Mouse (Mus musculus): ENCODE measurements around the gene Mrpl55.

- no peak for TF ChIP-seq POLR2A (IDR thresholded peaks at IDR 0.05; ENCODE audit: insufficient read depth, low read depth, low read length)
- TF ChIP-seq CTCF (IDR thresholded peaks at IDR 0.05; ENCODE audit: insufficient read depth, low read depth, low read length): no peak
Observed at GRCm38 (mm10) chr11:59192059-59192386, 10.3 kb upstream of the Mrpl55 start, which contains the start of gene Guk1.
